In genomic region chr5:130938274-130938741, GRCm38 (mm10) we compare ENCODE assay signal across 8 mouse cellular contexts.
DNase-seq lines count a peak whose midpoint lies in the region; ATAC-seq and TF ChIP-seq lines count a peak whose summit lies in the region.

No protein-coding gene starts in this region.

- no peak for TF ChIP-seq CTCF in left cerebral cortex, adult 2 months (IDR thresholded peaks at IDR 0.05)

- H3K36me3 ChIP-seq in heart, embryonic 13.5 days: no peaks in the 10 kb centered on the region
- no peaks in the 10 kb centered on the region for H3K36me3 ChIP-seq in forebrain, embryonic 15.5 days
- H3K36me3 ChIP-seq in midbrain, embryonic 16.5 days (ENCODE audit: control insufficient read depth, insufficient read depth, low read length): no peaks in the 10 kb centered on the region

- no peaks in the 10 kb centered on the region for H3K9me3 ChIP-seq in heart, embryonic 13.5 days
- H3K9me3 ChIP-seq in forebrain, embryonic 15.5 days: no peaks in the 10 kb centered on the region
- no peaks in the 10 kb centered on the region for H3K9me3 ChIP-seq in midbrain, embryonic 16.5 days (replicated peaks; ENCODE audit: control insufficient read depth, low read length, poor library complexity, severe bottlenecking)

- no peak overlapping the region for H3K9ac ChIP-seq in heart, embryonic 13.5 days
- no peak overlapping the region for H3K9ac ChIP-seq in forebrain, embryonic 15.5 days (replicated peaks)
- H3K9ac ChIP-seq in midbrain, embryonic 16.5 days (ENCODE audit: low read depth, low read length): no peak overlapping the region

- intact Hi-C loops in left cerebral cortex, adult 2 months (cut with DNase I): loop anchor here (5.0 kb wide), 1 partner anchor 69 kb away; no protein-coding TSS in a partner anchor

- no peak; the same call in 1 of the 2 replicates for ATAC-seq in heart, embryonic 13.5 days (ENCODE audit: extremely low read depth, insufficient number of reproducible peaks, low FRiP score, low TSS enrichment)
- ATAC-seq in forebrain, embryonic 15.5 days (replicated peaks): peak; percentile 73
- no peak for ATAC-seq in midbrain, embryonic 16.5 days
- no peak for ATAC-seq in monocyte, adult 5-6 weeks (replicated peaks; ENCODE audit: insufficient number of reproducible peaks, low FRiP score, low TSS enrichment, poor library complexity, severe bottlenecking)

- no peak for DNase-seq in heart, adult 9 months (ENCODE audit: low spot score in 2 of 2)
- DNase-seq in cerebellum, adult 8-10 months: peak; percentile 25
- no peak for DNase-seq in left cerebral cortex, adult 2 months (ENCODE audit: extremely low spot score in 1 of 2, low spot score in 2 of 2)
- no peak for DNase-seq in thymus, postnatal 0 days (ENCODE audit: low spot score)

- WGBS in heart, embryonic 13.5 days: 12% methylated on average over 7 of the region's 7 CpGs
- 4% methylated on average over 7 of the region's 7 CpGs for WGBS in forebrain, embryonic 15.5 days
- 2% methylated on average over 7 of the region's 7 CpGs for WGBS in midbrain, embryonic 16.5 days

- no peak overlapping the region for H3K4me2 ChIP-seq in heart, embryonic 13.5 days
- no peak overlapping the region for H3K4me2 ChIP-seq in forebrain, embryonic 15.5 days (replicated peaks)
- H3K4me2 ChIP-seq in midbrain, embryonic 16.5 days (ENCODE audit: low read length): no peak overlapping the region

- H3K27ac ChIP-seq in heart, embryonic 13.5 days (replicated peaks): peak overlapping the region; percentile 48
- H3K27ac ChIP-seq in forebrain, embryonic 15.5 days (replicated peaks): peak overlapping the region; percentile 92
- H3K27ac ChIP-seq in left cerebral cortex, adult 2 months: 0 out of 2 replicates have a peak overlapping the region, but pooled peaks have one; percentile 47
- H3K27ac ChIP-seq in midbrain, embryonic 16.5 days (ENCODE audit: low read length): peak overlapping the region; percentile 25; the same call in 1 of the 2 replicates

- no peak overlapping the region for H3K4me3 ChIP-seq in heart, embryonic 13.5 days
- H3K4me3 ChIP-seq in forebrain, embryonic 15.5 days: no peak overlapping the region
- H3K4me3 ChIP-seq in left cerebral cortex, adult 2 months: no peak overlapping the region
- no peak overlapping the region for H3K4me3 ChIP-seq in midbrain, embryonic 16.5 days (ENCODE audit: low read depth, low read length)

- peaks cover 15% of the 10 kb centered on the region for H3K4me1 ChIP-seq in heart, embryonic 13.5 days
- peaks cover 28% of the 10 kb centered on the region for H3K4me1 ChIP-seq in forebrain, embryonic 15.5 days
- H3K4me1 ChIP-seq in midbrain, embryonic 16.5 days (ENCODE audit: control insufficient read depth, insufficient read depth, low read length): no peaks in the 10 kb centered on the region; the same call in 1 of the 2 replicates

- H3K27me3 ChIP-seq in heart, embryonic 13.5 days (replicated peaks): no peaks in the 10 kb centered on the region
- no peaks in the 10 kb centered on the region for H3K27me3 ChIP-seq in forebrain, embryonic 15.5 days
- H3K27me3 ChIP-seq in midbrain, embryonic 16.5 days (ENCODE audit: control insufficient read depth, insufficient read depth, low read depth, low read length): no peaks in the 10 kb centered on the region

Comparison
In these comparisons a context has a peak if more than half of its experiments do, and no peak if none do; other contexts are left out.
1. H3K27ac ChIP-seq: peak in every context shown above with its lines; median percentile 92 in forebrain, embryonic 15.5 days; 48 in heart, embryonic 13.5 days; 47 in left cerebral cortex, adult 2 months; 25 in midbrain, embryonic 16.5 days.